Mouse (Mus musculus): ENCODE results near the gene Cnnm2. TPM values are rescaled to one million over a fixed set of nuclear protein-coding genes. Genes with fewer than 3 reads are reported as not detected.

The Cnnm2 gene
- total RNA-seq, 1 experiment = 43.2 TPM

DNA sequence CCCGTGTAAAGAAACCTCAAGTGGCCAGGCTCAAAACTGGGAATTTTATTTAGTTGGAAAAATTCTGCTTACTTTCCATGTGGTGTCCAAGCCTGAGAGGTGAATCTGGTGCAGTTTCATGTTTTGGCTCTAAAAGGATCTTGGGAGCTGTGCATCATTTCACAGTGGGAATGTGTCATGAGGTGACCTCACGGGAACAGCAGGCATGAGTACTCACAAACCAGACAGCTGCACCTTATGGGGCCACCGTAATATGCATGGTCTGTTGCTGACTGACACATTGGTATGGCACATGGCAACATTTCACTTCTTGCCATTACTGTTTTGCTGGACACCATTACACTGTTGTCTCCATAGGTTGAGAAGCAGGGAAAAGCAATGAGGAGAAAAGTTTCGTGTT lies 124.0 kb downstream of the Cnnm2 start:
- peaks cover 34% of the 10 kb centered on the region for H3K36me3 ChIP-seq (ENCODE audit: control insufficient read depth, insufficient read depth, low read length, poor library complexity, severe bottlenecking)
- H3K4me1 ChIP-seq (ENCODE audit: control insufficient read depth in 2 of 2, insufficient read depth in 2 of 2, low read length in 2 of 2, poor library complexity in 1 of 2) = no peaks in the 10 kb centered on the region
- in situ Hi-C loops (cut with MboI; ENCODE audit: low sequenced_read_pairs in 2 of 2, unreplicated experiment in 2 of 2) = loop anchor here (10.0 kb wide), 1 partner anchor 109 kb away; no protein-coding TSS in a partner anchor
- TF ChIP-seq ZNF384 (IDR thresholded peaks at IDR 0.05; ENCODE audit: low read depth, low read length) (no peak), HCFC1 (IDR thresholded peaks at IDR 0.05; ENCODE audit: borderline replicate concordance, insufficient read depth, low read length) (no peak)
- no peaks in the 10 kb centered on the region for H3K9me3 ChIP-seq (ENCODE audit: control insufficient read depth, insufficient read depth, low read depth, low read length)
- H3K27ac ChIP-seq (ENCODE audit: insufficient read depth, low read depth, low read length, poor library complexity, severe bottlenecking) = no peak overlapping the region
- H3K4me3 ChIP-seq (ENCODE audit: insufficient read depth in 1 of 2, low read depth in 1 of 2, low read length in 2 of 2, poor library complexity in 1 of 2, severe bottlenecking in 1 of 2) = no peak overlapping the region
- no peak for DNase-seq (ENCODE audit: low read depth, low spot score)
- no peak overlapping the region for H3K9ac ChIP-seq (ENCODE audit: insufficient read depth, low read depth, low read length, poor library complexity, severe bottlenecking)

DNA sequence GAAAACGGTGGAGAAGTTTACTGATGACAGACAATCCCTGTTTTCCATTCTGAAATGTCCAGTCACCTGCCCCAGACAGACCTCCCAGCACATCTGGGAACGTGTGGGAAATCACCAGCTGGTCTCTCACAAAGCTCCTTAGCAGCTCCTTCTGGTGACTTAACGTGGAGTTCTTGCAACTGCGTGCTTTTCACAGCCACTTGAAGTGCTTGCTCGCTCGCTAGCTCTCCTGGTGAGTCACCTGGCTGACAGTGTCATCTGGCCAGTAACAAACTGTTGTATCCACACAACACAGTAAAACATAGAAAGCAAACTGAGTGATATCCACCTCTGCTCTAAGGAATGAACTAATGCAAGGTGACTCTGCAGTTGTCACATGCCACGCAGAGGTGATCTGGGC lies 125.4 kb downstream of the Cnnm2 start:
- DNase-seq (ENCODE audit: low read depth, low spot score) = no peak
- Histone ChIP-seq H3K9me3 (ENCODE audit: control insufficient read depth, insufficient read depth, low read depth, low read length) (no peaks in the 10 kb centered on the region), H3K27ac (ENCODE audit: insufficient read depth, low read depth, low read length, poor library complexity, severe bottlenecking) (no peak overlapping the region), H3K4me3 (ENCODE audit: insufficient read depth in 1 of 2, low read depth in 1 of 2, low read length in 2 of 2, poor library complexity in 1 of 2, severe bottlenecking in 1 of 2) (no peak overlapping the region), H3K9ac (ENCODE audit: insufficient read depth, low read depth, low read length, poor library complexity, severe bottlenecking) (no peak overlapping the region), H3K4me1 (ENCODE audit: control insufficient read depth in 2 of 2, insufficient read depth in 2 of 2, low read length in 2 of 2, poor library complexity in 1 of 2) (no peaks in the 10 kb centered on the region), H3K36me3 (ENCODE audit: control insufficient read depth, insufficient read depth, low read length, poor library complexity, severe bottlenecking) (peaks cover 43% of the 10 kb centered on the region)
- TF ChIP-seq ZC3H11A (IDR thresholded peaks at IDR 0.05; ENCODE audit: borderline replicate concordance, low read depth, low read length) (no peak), ZNF384 (IDR thresholded peaks at IDR 0.05; ENCODE audit: low read depth, low read length) (no peak), CHD2 (IDR thresholded peaks at IDR 0.05; ENCODE audit: low read depth, low read length) (no peak), MAFK (IDR thresholded peaks at IDR 0.05; ENCODE audit: insufficient read depth, low read depth, low read length) (no peak), HCFC1 (IDR thresholded peaks at IDR 0.05; ENCODE audit: borderline replicate concordance, insufficient read depth, low read length) (no peak)
- in situ Hi-C loops (cut with MboI; ENCODE audit: low sequenced_read_pairs in 2 of 2, unreplicated experiment in 2 of 2) = loop anchor here (10.0 kb wide), 1 partner anchor 108 kb away; no protein-coding TSS in a partner anchor

DNA sequence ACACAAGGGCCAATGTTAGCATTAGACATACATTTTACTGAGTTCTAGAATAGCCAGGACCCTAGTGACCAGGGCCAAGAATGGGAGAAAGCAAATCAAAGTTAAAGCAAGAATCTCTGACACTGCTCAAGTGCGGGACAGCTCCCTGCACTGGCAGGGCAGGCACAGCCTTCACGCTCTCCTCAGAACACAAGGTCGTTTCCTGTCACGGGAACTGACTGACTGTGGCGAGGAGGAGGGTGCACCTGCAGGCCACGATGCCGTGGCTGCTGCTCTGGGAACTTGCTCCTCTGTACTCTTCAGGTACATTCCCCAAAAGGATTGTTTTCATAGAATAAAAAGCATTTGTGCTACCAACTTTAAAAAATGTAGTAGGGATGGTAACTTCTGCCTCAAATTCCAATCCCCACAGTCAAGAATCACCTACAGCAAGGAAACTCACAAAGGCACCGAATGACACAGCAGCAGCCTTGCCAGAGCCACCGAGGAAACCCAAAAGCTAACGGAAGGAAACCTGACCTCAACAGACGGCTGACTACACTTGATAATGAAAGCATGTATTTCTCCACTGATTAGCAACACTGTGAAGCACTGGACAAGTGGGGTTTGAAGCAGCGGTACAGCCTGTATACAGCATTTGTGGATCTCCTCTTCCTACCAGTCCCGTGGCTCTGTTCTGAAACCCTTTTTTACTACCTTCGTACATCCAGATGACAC lies 126.6 kb downstream of the Cnnm2 start:
- no peaks in the 10 kb centered on the region for H3K9me3 ChIP-seq (ENCODE audit: control insufficient read depth, insufficient read depth, low read depth, low read length)
- TF ChIP-seq ZC3H11A (IDR thresholded peaks at IDR 0.05; ENCODE audit: borderline replicate concordance, low read depth, low read length) = no peak
- no peaks in the 10 kb centered on the region for H3K4me1 ChIP-seq (ENCODE audit: control insufficient read depth in 2 of 2, insufficient read depth in 2 of 2, low read length in 2 of 2, poor library complexity in 1 of 2)
- in situ Hi-C loops (cut with MboI; ENCODE audit: low sequenced_read_pairs in 2 of 2, unreplicated experiment in 2 of 2) = loop anchor here (10.0 kb wide), 1 partner anchor 107 kb away; no protein-coding TSS in a partner anchor
- H3K36me3 ChIP-seq (ENCODE audit: control insufficient read depth, insufficient read depth, low read length, poor library complexity, severe bottlenecking) = peaks cover 45% of the 10 kb centered on the region
- DNase-seq (ENCODE audit: low read depth, low spot score) = no peak
- H3K4me3 ChIP-seq (ENCODE audit: insufficient read depth in 1 of 2, low read depth in 1 of 2, low read length in 2 of 2, poor library complexity in 1 of 2, severe bottlenecking in 1 of 2) = no peak overlapping the region
- no peak overlapping the region for H3K27ac ChIP-seq (ENCODE audit: insufficient read depth, low read depth, low read length, poor library complexity, severe bottlenecking)
- no peak overlapping the region for H3K9ac ChIP-seq (ENCODE audit: insufficient read depth, low read depth, low read length, poor library complexity, severe bottlenecking)

GRCm38 (mm10) chr19:46889666-46890065 lies 128.3 kb downstream of the Cnnm2 start:
- H3K4me1 ChIP-seq (ENCODE audit: control insufficient read depth in 2 of 2, insufficient read depth in 2 of 2, low read length in 2 of 2, poor library complexity in 1 of 2) = no peaks in the 10 kb centered on the region
- H3K27ac ChIP-seq (ENCODE audit: insufficient read depth, low read depth, low read length, poor library complexity, severe bottlenecking) = no peak overlapping the region
- H3K9ac ChIP-seq (ENCODE audit: insufficient read depth, low read depth, low read length, poor library complexity, severe bottlenecking) = no peak overlapping the region
- TF ChIP-seq ZC3H11A (IDR thresholded peaks at IDR 0.05; ENCODE audit: borderline replicate concordance, low read depth, low read length) (no peak), HCFC1 (IDR thresholded peaks at IDR 0.05; ENCODE audit: borderline replicate concordance, insufficient read depth, low read length) (no peak), MAFK (IDR thresholded peaks at IDR 0.05; ENCODE audit: insufficient read depth, low read depth, low read length) (no peak), CHD2 (IDR thresholded peaks at IDR 0.05; ENCODE audit: low read depth, low read length) (no peak), ZNF384 (IDR thresholded peaks at IDR 0.05; ENCODE audit: low read depth, low read length) (no peak)
- H3K36me3 ChIP-seq (ENCODE audit: control insufficient read depth, insufficient read depth, low read length, poor library complexity, severe bottlenecking) = peaks cover 37% of the 10 kb centered on the region
- no peak for DNase-seq (ENCODE audit: low read depth, low spot score)
- H3K9me3 ChIP-seq (ENCODE audit: control insufficient read depth, insufficient read depth, low read depth, low read length) = no peaks in the 10 kb centered on the region
- in situ Hi-C loops (cut with MboI; ENCODE audit: low sequenced_read_pairs in 2 of 2, unreplicated experiment in 2 of 2) = loop anchor here (10.0 kb wide), 1 partner anchor 105 kb away; no protein-coding TSS in a partner anchor
- no peak overlapping the region for H3K4me3 ChIP-seq (ENCODE audit: insufficient read depth in 1 of 2, low read depth in 1 of 2, low read length in 2 of 2, poor library complexity in 1 of 2, severe bottlenecking in 1 of 2)

DNA sequence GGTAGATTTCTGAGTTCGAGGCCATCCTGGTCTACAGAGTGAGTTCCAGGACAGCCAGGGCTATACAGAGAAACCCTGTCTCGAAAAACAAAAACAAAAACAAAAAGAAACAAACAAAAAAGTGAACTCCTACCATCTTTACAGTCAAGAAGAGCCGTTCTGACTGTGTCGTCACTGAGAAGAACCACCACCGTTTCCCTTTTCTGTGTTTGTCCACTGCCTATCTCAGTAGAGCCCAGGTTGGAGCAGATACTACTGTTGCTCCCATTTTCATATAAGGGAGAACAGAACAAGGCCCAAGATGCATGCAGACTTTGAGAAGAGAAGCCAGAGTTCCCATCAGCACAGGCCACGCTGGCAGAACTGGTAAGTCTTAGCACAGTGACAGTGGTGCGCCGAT lies 129.3 kb downstream of the Cnnm2 start:
- Histone ChIP-seq H3K9ac (ENCODE audit: insufficient read depth, low read depth, low read length, poor library complexity, severe bottlenecking) (no peak overlapping the region), H3K27ac (ENCODE audit: insufficient read depth, low read depth, low read length, poor library complexity, severe bottlenecking) (no peak overlapping the region), H3K4me1 (ENCODE audit: control insufficient read depth in 2 of 2, insufficient read depth in 2 of 2, low read length in 2 of 2, poor library complexity in 1 of 2) (no peaks in the 10 kb centered on the region), H3K36me3 (ENCODE audit: control insufficient read depth, insufficient read depth, low read length, poor library complexity, severe bottlenecking) (peaks cover 34% of the 10 kb centered on the region), H3K9me3 (ENCODE audit: control insufficient read depth, insufficient read depth, low read depth, low read length) (no peaks in the 10 kb centered on the region), H3K4me3 (ENCODE audit: insufficient read depth in 1 of 2, low read depth in 1 of 2, low read length in 2 of 2, poor library complexity in 1 of 2, severe bottlenecking in 1 of 2) (no peak overlapping the region)
- TF ChIP-seq ZNF384 (IDR thresholded peaks at IDR 0.05; ENCODE audit: low read depth, low read length) (no peak), HCFC1 (IDR thresholded peaks at IDR 0.05; ENCODE audit: borderline replicate concordance, insufficient read depth, low read length) (no peak), CHD2 (IDR thresholded peaks at IDR 0.05; ENCODE audit: low read depth, low read length) (no peak), MAFK (IDR thresholded peaks at IDR 0.05; ENCODE audit: insufficient read depth, low read depth, low read length) (no peak)
- in situ Hi-C loops (cut with MboI; ENCODE audit: low sequenced_read_pairs in 2 of 2, unreplicated experiment in 2 of 2) = no loop called here
- no peak for DNase-seq (ENCODE audit: low read depth, low spot score)

Measured in ES-E14 (cell line).